Mouse (Mus musculus) MEL (cell line): ENCODE data around the gene Gm8947. TPM values are rescaled to one million over a fixed set of nuclear protein-coding genes. Genes with fewer than 3 reads are reported as not detected.

Experiments
- DNase-seq: peaks from one replicate; pipeline ENCODE4 v3.0.0; 2011; ENCODE audit warnings: low read depth, low spot score
- H3K27ac ChIP-seq: 2 replicates; pipeline ENCODE4 v1.5.1; 2012; ENCODE audit warnings: low read depth, mild to moderate bottlenecking, control low read depth, low read length, moderate library complexity; ENCODE audit not compliant: control insufficient read depth
- H3K27me3 ChIP-seq, 2 experiments: fragments of 150-350 bp in 1 of 2; sonication (generic) in 1 of 2; 2 replicates each; pipeline ENCODE4 v1.6.1; 2012; ENCODE audit warnings: low read length in 2 of 2, mild to moderate bottlenecking in 2 of 2, improper control_type of control experiment in 1 of 2, moderate library complexity in 1 of 2; ENCODE audit not compliant: insufficient read depth in 2 of 2, control insufficient read depth in 1 of 2
- H3K36me3 ChIP-seq, 2 experiments: 2 replicates each; pipeline ENCODE4 v1.6.1; 2012 to 2014; ENCODE audit warnings: low read length in 2 of 2, improper control_type of control experiment in 1 of 2, inconsistent platforms in 1 of 2, mild to moderate bottlenecking in 1 of 2; ENCODE audit not compliant: insufficient read depth in 2 of 2, control insufficient read depth in 1 of 2
- H3K4me1 ChIP-seq, 2 experiments: fragments of 150-350 bp in 1 of 2; sonication (generic) in 1 of 2; 2 replicates each; pipeline ENCODE4 v1.6.1; 2012; ENCODE audit warnings: low read length in 2 of 2, improper control_type of control experiment in 1 of 2, mild to moderate bottlenecking in 1 of 2; ENCODE audit not compliant: insufficient read depth in 2 of 2, control insufficient read depth in 1 of 2
- H3K4me3 ChIP-seq, 2 experiments: fragments of 150-350 bp in 1 of 2; sonication (generic) in 1 of 2; 2 replicates each; pipeline ENCODE4 v1.5.1; 2012; ENCODE audit warnings: low read depth in 2 of 2, low read length in 2 of 2, mild to moderate bottlenecking in 2 of 2, moderate library complexity in 2 of 2, control low read depth in 1 of 2, improper control_type of control experiment in 1 of 2; ENCODE audit not compliant: control insufficient read depth in 1 of 2, insufficient read depth in 1 of 2
- H3K79me2 ChIP-seq: 2 replicates; pipeline ENCODE4 v1.6.1; 2012; ENCODE audit warnings: mild to moderate bottlenecking, low read length, moderate library complexity; ENCODE audit not compliant: control insufficient read depth, poor library complexity, insufficient read depth
- H3K9ac ChIP-seq: 2 replicates; pipeline ENCODE4 v1.6.1; 2012; ENCODE audit warnings: low read depth, mild to moderate bottlenecking, control low read depth, low read length, moderate library complexity; ENCODE audit not compliant: control insufficient read depth, poor library complexity, severe bottlenecking
- H3K9me3 ChIP-seq: fragments of 150-350 bp; sonication (generic); replicated peaks from 2 replicates; pipeline ENCODE4 v1.6.1; 2012; ENCODE audit warnings: mild to moderate bottlenecking, low read length, improper control_type of control experiment, moderate library complexity; ENCODE audit not compliant: insufficient read depth
- BHLHE40 ChIP-seq: IDR thresholded peaks from 2 replicates; pipeline ENCODE4 v1.6.1; 2012; ENCODE audit warnings: low read depth, mild to moderate bottlenecking, inconsistent platforms, low read length, improper control_type of control experiment, borderline replicate concordance
- CHD1 ChIP-seq: IDR thresholded peaks from 2 replicates; pipeline ENCODE4 v1.6.1; 2012; ENCODE audit warnings: low read depth, mild to moderate bottlenecking, inconsistent platforms, low read length, improper control_type of control experiment
- E2F4 ChIP-seq: IDR thresholded peaks from 2 replicates; pipeline ENCODE4 v1.6.1; 2011; ENCODE audit warnings: low read depth, low read length, improper control_type of control experiment, borderline replicate concordance
- ELF1 ChIP-seq: IDR thresholded peaks from 2 replicates; pipeline ENCODE4 v1.6.1; 2014; ENCODE audit warnings: low read depth, mild to moderate bottlenecking, inconsistent platforms, low read length, improper control_type of control experiment, moderate library complexity
- GABPA ChIP-seq: IDR thresholded peaks from 2 replicates; pipeline ENCODE4 v1.6.1; 2012; ENCODE audit warnings: low read depth, mild to moderate bottlenecking, inconsistent platforms, low read length, improper control_type of control experiment, moderate library complexity
- GATA1 ChIP-seq: IDR thresholded peaks from 2 replicates; pipeline ENCODE4 v1.6.1; 2011; ENCODE audit warnings: low read depth, low read length, improper control_type of control experiment
- MAX ChIP-seq: IDR thresholded peaks from 2 replicates; pipeline ENCODE4 v1.6.1; 2011; ENCODE audit warnings: low read length, improper control_type of control experiment
- MEF2A ChIP-seq: IDR thresholded peaks from 2 replicates; pipeline ENCODE4 v1.6.1; 2014; ENCODE audit warnings: low read depth, mild to moderate bottlenecking, inconsistent platforms, low read length, improper control_type of control experiment; ENCODE audit not compliant: poor library complexity, insufficient replicate concordance, severe bottlenecking; ENCODE audit errors: extremely low read depth
- MXI1 ChIP-seq: IDR thresholded peaks from 2 replicates; pipeline ENCODE4 v1.6.1; 2011; ENCODE audit warnings: mild to moderate bottlenecking, low read depth, low read length, improper control_type of control experiment
- MYB ChIP-seq: IDR thresholded peaks from 2 replicates; pipeline ENCODE4 v1.6.1; 2011; ENCODE audit warnings: mild to moderate bottlenecking, low read depth, low read length, improper control_type of control experiment
- NELFE ChIP-seq: IDR thresholded peaks from 2 replicates; pipeline ENCODE4 v1.6.1; 2011; ENCODE audit warnings: low read depth, low read length, improper control_type of control experiment
- POLR2A ChIP-seq, 2 experiments: IDR thresholded peaks; 2 replicates each; pipeline ENCODE4 v1.6.1; 2011 to 2012; ENCODE audit warnings: low read length in 2 of 2, mild to moderate bottlenecking in 2 of 2, control low read depth in 1 of 2, improper control_type of control experiment in 1 of 2, low read depth in 1 of 2, moderate library complexity in 1 of 2; ENCODE audit not compliant: control insufficient read depth in 1 of 2, insufficient read depth in 1 of 2, poor library complexity in 1 of 2
- POLR2AphosphoS2 ChIP-seq: IDR thresholded peaks from 2 replicates; pipeline ENCODE4 v1.6.1; 2011; ENCODE audit warnings: low read length, improper control_type of control experiment
- POLR2AphosphoS5 ChIP-seq: IDR thresholded peaks from 2 replicates; pipeline ENCODE4 v1.6.1; 2012; ENCODE audit warnings: low read depth, borderline replicate concordance, mild to moderate bottlenecking, inconsistent platforms, low read length, moderate library complexity, mixed read lengths
- RAD21 ChIP-seq: IDR thresholded peaks from 2 replicates; pipeline ENCODE4 v1.6.1; 2011; ENCODE audit warnings: mild to moderate bottlenecking, low read depth, low read length, improper control_type of control experiment
- RCOR1 ChIP-seq: IDR thresholded peaks from 2 replicates; pipeline ENCODE4 v1.6.1; 2012; ENCODE audit warnings: low read depth, mild to moderate bottlenecking, inconsistent platforms, low read length, improper control_type of control experiment
- SIN3A ChIP-seq: IDR thresholded peaks from 2 replicates; pipeline ENCODE4 v1.6.1; 2012; ENCODE audit warnings: low read length, improper control_type of control experiment, inconsistent platforms
- TAL1 ChIP-seq: IDR thresholded peaks from 2 replicates; pipeline ENCODE4 v1.6.1; 2012; ENCODE audit warnings: mild to moderate bottlenecking, inconsistent platforms, low read length, moderate library complexity, mixed read lengths
- TCF12 ChIP-seq: IDR thresholded peaks from 2 replicates; pipeline ENCODE4 v1.6.1; 2014; ENCODE audit warnings: low read depth, mild to moderate bottlenecking, inconsistent platforms, low read length, improper control_type of control experiment, moderate library complexity
- ZMIZ1 ChIP-seq: IDR thresholded peaks from 2 replicates; pipeline ENCODE4 v1.6.1; 2012; ENCODE audit warnings: low read depth, mild to moderate bottlenecking, inconsistent platforms, low read length, improper control_type of control experiment, moderate library complexity
- polyA plus RNA-seq, 2 experiments: library from polyadenylated mRNA; stranded (reverse) in 1 of 2; unstranded in 1 of 2; fragments of >175 nt in 1 of 2; fragments of >200 nt in 1 of 2; gene quantifications; 2 replicates each; pipeline versions ENCODE4 v1.2.1 to v1.2.4; 2012; ENCODE audit warnings: low replicate concordance in 2 of 2, low read depth in 1 of 2; ENCODE audit not compliant: insufficient read length in 2 of 2, insufficient read depth in 1 of 2, missing spikeins in 1 of 2
- total RNA-seq: library from RNA; depleted of rRNA; stranded (reverse); fragments of 300-350 nt; gene quantifications from 2 replicates; pipeline ENCODE4 v1.2.3, GENCODE M21; 2012

The Gm8947 gene
- total and polyA plus RNA-seq, 3 experiments = 0.08 TPM; not detected in 2

- Histone ChIP-seq H3K4me1 (peaks cover 3 to 8% of the 10 kb centered on the region in 2 experiments; a peak in 2 of 4 replicates), H3K27me3 (no peaks in the 10 kb centered on the region), H3K27ac (no peak overlapping the region), H3K36me3 (peaks cover 0 to 7% of the 10 kb centered on the region in 2 experiments; a peak in 2 of 4 replicates), H3K9me3 (no peaks in the 10 kb centered on the region), H3K9ac (no peak overlapping the region), H3K79me2 (no peaks in the 10 kb centered on the region), H3K4me3 (no peak overlapping the region)
- no peak for DNase-seq
- no peak for TF ChIP-seq NELFE
- no peak for TF ChIP-seq ELF1
- TF ChIP-seq BHLHE40 = no peak
- TF ChIP-seq GABPA = no peak
- no peak for TF ChIP-seq TAL1
- TF ChIP-seq RAD21 = no peak
- TF ChIP-seq POLR2A (IDR thresholded peaks at IDR 0.05; ENCODE audit: control insufficient read depth in 1 of 2, insufficient read depth in 1 of 2, low read depth in 1 of 2, low read length in 2 of 2, poor library complexity in 1 of 2) = no peak
- TF ChIP-seq ZMIZ1 = no peak
- no peak for TF ChIP-seq MEF2A
- no peak for TF ChIP-seq RCOR1
These were observed 27.9 kb downstream of the Gm8947 start for GRCm38 (mm10) chr1:151220098-151220497.

GRCm38 (mm10) chr1:151222561-151223267, 30.5 kb downstream of the Gm8947 start:
- no peak overlapping the region for H3K27ac ChIP-seq
- no peak for TF ChIP-seq SIN3A
- TF ChIP-seq CHD1 = no peak
- no peak for TF ChIP-seq TCF12
- no peak for TF ChIP-seq MYB
- no peak for TF ChIP-seq POLR2AphosphoS5
- no peak for TF ChIP-seq E2F4
- no peak for TF ChIP-seq MAX
- TF ChIP-seq MXI1 = no peak
- TF ChIP-seq MEF2A = no peak
- TF ChIP-seq POLR2AphosphoS2 = no peak
- no peak for TF ChIP-seq GATA1
- TF ChIP-seq, all 39 proteins: peak for 0
- DNase-seq = no peak
- H3K4me3 ChIP-seq = no peak overlapping the region
- H3K79me2 ChIP-seq = no peaks in the 10 kb centered on the region
- no peaks in the 10 kb centered on the region for H3K9me3 ChIP-seq
- peaks cover 3 to 8% of the 10 kb centered on the region in 2 experiments; a peak in 2 of 4 replicates for H3K4me1 ChIP-seq
- no peaks in the 10 kb centered on the region for H3K27me3 ChIP-seq
- H3K36me3 ChIP-seq = peaks cover 0 to 7% of the 10 kb centered on the region in 2 experiments; a peak in 2 of 4 replicates
- H3K9ac ChIP-seq = no peak overlapping the region
